Mouse (Mus musculus) Patski (cell line): ENCODE measurements at regions not wholly inside any gene's neighbourhood (a gene's known extent, or its start where the extent isn't known, plus 50 kb on each side); places are given as distances from the start of the nearest gene placed in this dataset.

Experiments used
- ATAC-seq: fragments of 100-300 bp; one replicate; pipeline ENCODE4 v1.8.0; 2021
- CTCF ChIA-PET: fragments of 350-600 bp; sonication (Branson Sonifier 250); formaldehyde crosslinking; loops from one replicate; lab custom pipeline; 2022; ENCODE audit warnings: inconsistent platforms; lab: Charles Lee
- POLR2A ChIA-PET: fragments of 350-600 bp; sonication (Branson Sonifier 250); formaldehyde crosslinking; loops from one replicate; lab custom pipeline; 2022; ENCODE audit warnings: antibody characterized with exemption, inconsistent platforms; lab: Charles Lee
- DNase-seq: peaks from one replicate; pipeline ENCODE4 v3.0.0-alpha.2; 2011; ENCODE audit warnings: low read depth, low spot score
- H3K27me3 ChIP-seq: fragments of 371-371 bp; one replicate; pipeline ENCODE4 v1.5.1; 2021
- CTCF ChIP-seq: fragments of 100-300 bp; IDR thresholded peaks from one replicate; pipeline ENCODE4 v1.5.1; 2021
- in situ Hi-C: fragments of 300-500 bp; cut with MboI; formaldehyde crosslinking; loops from 3 replicates; pipeline ENCODE4 v1.11.1; 2018; ENCODE audit warnings: low pct_unique_long_range_greater_than_20kb, mixed read lengths

DNA sequence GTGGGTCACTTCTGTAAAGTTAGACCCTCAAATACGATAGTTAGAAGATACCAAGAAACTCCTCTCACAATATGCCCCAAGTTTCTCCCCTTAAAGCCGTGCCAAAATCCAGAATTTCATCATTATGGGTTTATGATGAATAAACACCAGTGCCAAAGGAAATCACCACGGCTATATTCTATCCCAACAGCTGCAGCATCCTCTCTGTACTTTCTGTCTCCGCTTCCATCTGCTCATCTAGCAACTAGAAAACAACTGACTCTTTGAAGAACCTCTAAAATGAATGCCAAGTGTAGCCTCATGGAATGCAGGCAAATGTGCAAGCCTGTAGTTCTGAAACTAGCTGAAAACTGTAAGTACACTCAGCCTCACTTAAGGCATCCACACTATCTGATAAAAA is 90.7 kb upstream of the B3gat1 start:
- DNase-seq (no peak), ATAC-seq (no peak)
- in situ Hi-C loops = no loop called here
- no peak for TF ChIP-seq CTCF
- H3K27me3 ChIP-seq = no peaks in the 10 kb centered on the region
- ChIA-PET POLR2A (interaction anchor here (0.7 kb wide), 1 partner anchor 1711 kb away, joined by 6 read pairs; no protein-coding TSS in a partner anchor), CTCF (interaction anchor here (1.2 kb wide), 1 partner anchor 10 kb away, joined by 3 read pairs; no protein-coding TSS in a partner anchor)

GRCm38 (mm10) chr9:26649506-26649905 is 84.0 kb upstream of the B3gat1 start:
- ChIA-PET POLR2A (no interaction called here), CTCF (no interaction called here)
- no peak for DNase-seq
- no peak for ATAC-seq
- in situ Hi-C loops = no loop called here
- no peak for TF ChIP-seq CTCF
- H3K27me3 ChIP-seq = no peaks in the 10 kb centered on the region

- ATAC-seq (no peak), DNase-seq (no peak)
- no peak for TF ChIP-seq CTCF
- CTCF ChIA-PET = interaction anchor here (1.1 to 1.8 kb wide), 2 partner anchors 10 to 19 kb away, joined by 3 read pairs; no protein-coding TSS in a partner anchor
- POLR2A ChIA-PET = no interaction called here
- no peaks in the 10 kb centered on the region for H3K27me3 ChIP-seq
- in situ Hi-C loops = no loop called here
These were observed 80.6 kb upstream of the B3gat1 start for GRCm38 (mm10) chr9:26652920-26653319.

- POLR2A ChIA-PET = no interaction called here
- in situ Hi-C loops = no loop called here
These were observed 74.2 kb upstream of the B3gat1 start for GRCm38 (mm10) chr9:26659366-26659765.

GRCm38 (mm10) chr9:26663544-26663943 is 70.0 kb upstream of the B3gat1 start:
- no peaks in the 10 kb centered on the region for H3K27me3 ChIP-seq
- POLR2A ChIA-PET = no interaction called here
- no peak for ATAC-seq

More at GRCm38 (mm10) chr9:26659366-26659765, 74.2 kb upstream of the B3gat1 start:
- DNase-seq (no peak), ATAC-seq (no peak)
- no peak for TF ChIP-seq CTCF
- CTCF ChIA-PET = no interaction called here
- no peaks in the 10 kb centered on the region for H3K27me3 ChIP-seq

GRCm38 (mm10) chr9:26667835-26668234 is 65.7 kb upstream of the B3gat1 start:
- in situ Hi-C loops = no loop called here
- no peaks in the 10 kb centered on the region for H3K27me3 ChIP-seq
- DNase-seq (no peak), ATAC-seq (no peak)
- ChIA-PET CTCF (no interaction called here), POLR2A (no interaction called here)
- TF ChIP-seq CTCF = no peak

More at GRCm38 (mm10) chr9:26663544-26663943, 70.0 kb upstream of the B3gat1 start:
- DNase-seq = no peak
- in situ Hi-C loops = no loop called here
- TF ChIP-seq CTCF = no peak
- CTCF ChIA-PET = no interaction called here

- DNase-seq (no peak), ATAC-seq (no peak)
- in situ Hi-C loops = no loop called here
- H3K27me3 ChIP-seq = no peaks in the 10 kb centered on the region
- ChIA-PET CTCF (no interaction called here), POLR2A (no interaction called here)
- no peak for TF ChIP-seq CTCF
These were observed 59.3 kb upstream of the B3gat1 start for GRCm38 (mm10) chr9:26674059-26674757.

GRCm38 (mm10) chr9:26678288-26678687 is 55.2 kb upstream of the B3gat1 start:
- TF ChIP-seq CTCF = no peak
- ATAC-seq (no peak), DNase-seq (no peak)
- H3K27me3 ChIP-seq = no peaks in the 10 kb centered on the region
- in situ Hi-C loops = no loop called here
- POLR2A ChIA-PET = no interaction called here
- CTCF ChIA-PET = no interaction called here

DNA sequence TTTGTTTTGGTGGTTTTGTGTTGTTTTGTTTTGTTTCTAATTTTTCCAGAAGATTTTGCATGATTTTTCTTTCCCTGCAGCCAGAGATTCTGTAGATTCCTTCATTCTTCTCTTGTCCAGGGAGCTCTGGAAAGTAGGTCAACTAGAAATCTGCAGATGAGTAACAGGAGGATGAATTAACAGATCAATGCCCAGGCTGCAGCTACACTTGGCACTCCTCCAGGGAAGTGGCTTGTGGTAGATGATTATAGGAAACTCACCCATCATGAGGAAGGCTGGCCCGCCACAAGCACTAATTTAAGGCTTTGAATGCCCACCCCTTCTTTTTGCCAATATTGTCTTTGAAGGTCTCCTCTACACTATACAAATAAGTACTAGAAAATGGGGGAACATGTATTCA is 52.0 kb upstream of the B3gat1 start:
- in situ Hi-C loops = no loop called here
- TF ChIP-seq CTCF = no peak
- H3K27me3 ChIP-seq = no peaks in the 10 kb centered on the region
- no peak for DNase-seq
- POLR2A ChIA-PET = no interaction called here
- ATAC-seq = no peak
- CTCF ChIA-PET = no interaction called here
